Mouse (Mus musculus): ENCODE results near the gene March1.

- no peak for TF ChIP-seq CTCF (IDR thresholded peaks at IDR 0.05; ENCODE audit: low read depth, low read length)
- TF ChIP-seq POLR2A (IDR thresholded peaks at IDR 0.05; ENCODE audit: extremely low read depth, insufficient read depth, low read length): no peak
Observed at GRCm38 (mm10) chr8:65976905-65977304, 359.2 kb downstream of the March1 start.

All from liver, adult 2 months (tissue).